Mouse (Mus musculus): ENCODE measurements around the gene Mtch1.
"Not testable (repeated sequence)": the region's sequence is repeated elsewhere in the genome, so short reads cannot be mapped to it uniquely, and the experiment has no call there.

Gene Mtch1

GRCm38 (mm10) chr17:29361982-29362691 lies 14.4 kb upstream of the Mtch1 start:
- DNase-seq (ENCODE audit: low spot score), result no peak

- DNase-seq (ENCODE audit: low spot score), result no peak
These were observed 13.1 kb upstream of the Mtch1 start, which contains the start of gene Fgd2 for GRCm38 (mm10) chr17:29360761-29361221. Gene Fgd2, plus strand, starts transcription at chr17:29360914.

DNA sequence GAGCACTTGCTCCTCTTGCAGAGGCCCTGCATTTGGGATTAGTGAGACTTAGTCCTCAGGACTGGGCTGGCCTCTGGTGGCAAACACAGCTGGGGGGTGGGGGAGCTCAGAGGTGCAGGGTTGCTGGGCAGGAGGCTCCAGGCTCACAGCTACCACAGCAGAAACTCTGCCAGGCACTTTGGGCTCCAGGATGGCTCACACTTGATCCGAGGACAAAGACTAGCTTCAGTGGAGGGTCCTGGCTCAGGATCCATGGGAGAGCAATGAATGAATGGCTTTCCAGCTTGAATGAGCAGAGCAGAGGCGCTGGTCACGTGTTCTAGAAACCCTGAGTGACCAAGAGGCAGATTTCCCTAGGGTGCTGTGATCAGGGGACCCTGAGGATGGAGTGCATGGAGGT lies 11.2 kb upstream of the Mtch1 start:
- no peak for DNase-seq (ENCODE audit: low spot score)

GRCm38 (mm10) chr17:29356882-29357281 lies 9.1 kb upstream of the Mtch1 start:
- no peak for DNase-seq (ENCODE audit: low spot score)

- peak; percentile 72 for DNase-seq (ENCODE audit: low spot score)
These were observed 8.7 kb upstream of the Mtch1 start for GRCm38 (mm10) chr17:29356479-29356856.

GRCm38 (mm10) chr17:29355841-29356478 lies 8.2 kb upstream of the Mtch1 start:
- peak; percentile 71 for DNase-seq (ENCODE audit: low spot score)

- peak; percentile 54 for DNase-seq (ENCODE audit: low spot score)
These were observed 7.7 kb upstream of the Mtch1 start for GRCm38 (mm10) chr17:29355461-29355840.

DNA sequence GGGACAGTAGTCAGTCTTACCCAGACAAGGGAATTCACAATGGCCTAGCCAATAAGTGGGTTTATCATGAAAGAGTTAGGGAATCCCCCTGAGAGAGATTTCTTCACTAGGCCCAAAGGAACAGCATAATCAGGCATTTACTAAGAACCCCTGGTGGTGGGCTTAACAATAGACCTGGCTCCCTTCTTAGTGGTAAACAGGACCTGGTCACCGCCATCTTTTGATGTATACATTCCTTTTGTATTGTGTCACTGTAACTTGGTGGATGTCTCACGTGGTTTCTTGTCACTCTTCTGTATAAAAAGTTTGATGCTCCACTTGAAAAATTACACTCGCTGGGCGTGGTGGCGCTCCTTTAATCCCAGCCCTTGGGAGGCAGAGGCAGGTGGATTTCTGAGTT lies 3.3 kb upstream of the Mtch1 start:
- not testable (repeated sequence) for DNase-seq (ENCODE audit: low spot score)

DNA sequence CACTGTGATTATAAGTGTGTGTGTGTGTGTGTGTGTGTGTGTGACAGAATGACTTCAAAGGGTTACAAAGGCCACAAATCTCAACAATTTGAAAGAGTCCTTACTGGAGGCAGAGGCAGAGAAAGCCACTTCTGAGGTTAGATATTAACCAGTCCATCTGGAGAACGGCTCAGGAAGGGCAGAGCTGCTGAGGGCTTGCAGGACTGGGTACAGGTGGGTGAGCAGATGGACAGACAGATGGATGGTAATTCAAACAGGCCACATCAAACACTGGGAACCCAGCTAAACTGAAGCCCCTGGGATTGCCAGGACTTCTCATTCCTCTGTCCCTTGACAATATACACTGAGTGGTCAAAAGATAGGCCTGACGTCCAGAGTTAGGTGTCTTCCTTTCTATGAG lies 1.3 kb upstream of the Mtch1 start:
- DNase-seq (ENCODE audit: low spot score), result no peak

GRCm38 (mm10) chr17:29347126-29347644 lies 549 bp downstream of the Mtch1 start:
- no peak for DNase-seq (ENCODE audit: low spot score)

GRCm38 (mm10) chr17:29346496-29347125 lies 1.1 kb downstream of the Mtch1 start:
- no peak for DNase-seq (ENCODE audit: low spot score)

- DNase-seq (ENCODE audit: low spot score), result no peak
These were observed 2.5 kb downstream of the Mtch1 start for GRCm38 (mm10) chr17:29345272-29345671.

DNA sequence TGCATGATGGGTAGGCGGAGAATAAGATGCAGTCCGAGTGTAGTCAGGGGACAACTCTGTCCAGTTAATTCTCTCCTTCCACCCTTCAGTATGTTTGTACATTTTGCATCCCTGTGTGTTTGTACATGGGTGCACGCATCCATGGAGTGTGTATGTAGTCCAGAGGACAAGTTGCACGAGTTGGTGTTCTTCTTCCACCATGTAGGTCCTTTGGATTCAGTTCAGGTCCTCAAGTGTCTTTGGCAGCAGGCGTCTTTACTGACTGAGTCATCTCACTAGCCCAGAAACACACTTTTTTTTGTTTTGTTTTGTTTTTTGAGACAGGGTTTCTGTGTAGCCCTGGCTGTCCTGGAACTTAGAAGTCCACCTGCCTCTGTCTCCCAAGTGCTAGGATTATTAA lies 4.5 kb downstream of the Mtch1 start:
- DNase-seq (ENCODE audit: low spot score), result no peak

- DNase-seq (ENCODE audit: low spot score), result peak; percentile 84
These were observed 5.5 kb downstream of the Mtch1 start for GRCm38 (mm10) chr17:29342010-29342910.

GRCm38 (mm10) chr17:29341591-29342003 lies 6.1 kb downstream of the Mtch1 start:
- no peak for DNase-seq (ENCODE audit: low spot score)

DNA sequence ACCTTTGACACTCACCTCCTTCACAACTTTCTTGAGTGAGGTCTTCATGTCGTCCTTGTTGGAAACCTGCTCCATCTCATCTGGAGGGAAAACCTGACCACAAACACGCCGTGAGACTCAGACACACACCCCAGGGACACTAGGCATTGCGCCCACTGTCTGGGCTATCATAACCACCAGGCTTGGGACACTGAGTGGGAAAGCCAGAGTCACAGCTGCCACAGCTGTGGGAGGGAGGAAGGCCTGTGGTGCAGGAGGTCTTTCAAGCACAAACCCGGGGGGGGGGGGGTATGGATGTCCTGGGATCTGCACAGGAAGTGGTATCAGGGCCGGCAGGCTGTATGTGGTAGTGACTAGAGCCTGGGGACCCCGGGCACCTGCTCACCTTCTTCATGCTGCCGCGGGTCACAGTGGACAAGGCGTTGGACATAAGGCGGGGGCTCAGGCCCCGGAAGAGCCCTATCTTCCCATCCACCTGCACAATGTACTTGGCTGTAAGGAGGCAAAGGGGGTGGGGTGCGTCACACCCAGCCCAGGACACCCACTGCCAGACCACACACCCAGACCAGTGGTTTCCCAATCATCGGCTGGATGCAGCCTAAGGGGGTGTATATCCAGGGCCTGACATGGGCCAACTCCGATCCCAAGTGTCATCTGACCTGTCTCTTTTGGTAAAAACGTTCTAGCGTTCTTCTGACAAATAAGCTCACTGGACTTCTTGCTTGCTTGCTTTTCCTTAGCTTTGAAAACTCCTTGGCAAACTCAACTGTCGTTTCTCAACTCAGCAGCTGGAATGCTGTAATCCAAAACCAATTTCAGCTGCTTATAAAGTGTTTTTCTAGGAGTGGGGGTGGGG lies 7.1 kb downstream of the Mtch1 start:
- no peak for DNase-seq (ENCODE audit: low spot score)

DNA sequence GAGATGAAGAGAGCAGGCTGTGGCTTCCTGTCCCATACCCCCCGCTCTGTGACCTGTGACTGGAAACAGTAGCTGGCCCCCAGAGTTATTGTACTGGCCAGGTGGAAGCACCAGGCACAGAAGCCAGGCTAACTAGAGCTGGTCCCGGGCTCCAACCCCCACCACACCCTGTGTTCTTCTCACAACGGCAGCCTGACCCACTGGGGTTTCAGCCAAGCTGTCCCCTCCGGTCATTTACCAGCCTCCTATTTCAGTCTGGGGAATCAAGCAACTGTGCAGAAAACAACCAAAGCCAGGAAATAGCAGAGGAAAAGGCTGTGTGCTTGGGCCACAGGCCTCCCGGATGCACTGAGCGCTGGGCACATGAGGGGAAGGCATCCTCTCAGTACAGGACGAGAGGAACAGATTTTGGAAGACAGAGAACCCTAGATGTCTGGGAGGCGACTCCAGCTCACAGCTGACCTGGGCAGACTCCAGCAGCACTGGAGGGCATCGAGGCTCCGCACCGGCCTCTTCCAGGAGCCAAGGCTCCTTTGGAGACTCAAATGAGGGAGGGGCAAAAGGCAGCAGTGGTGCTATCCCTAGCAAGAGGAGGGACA lies 8.5 kb downstream of the Mtch1 start:
- DNase-seq (ENCODE audit: low spot score), result no peak

DNA sequence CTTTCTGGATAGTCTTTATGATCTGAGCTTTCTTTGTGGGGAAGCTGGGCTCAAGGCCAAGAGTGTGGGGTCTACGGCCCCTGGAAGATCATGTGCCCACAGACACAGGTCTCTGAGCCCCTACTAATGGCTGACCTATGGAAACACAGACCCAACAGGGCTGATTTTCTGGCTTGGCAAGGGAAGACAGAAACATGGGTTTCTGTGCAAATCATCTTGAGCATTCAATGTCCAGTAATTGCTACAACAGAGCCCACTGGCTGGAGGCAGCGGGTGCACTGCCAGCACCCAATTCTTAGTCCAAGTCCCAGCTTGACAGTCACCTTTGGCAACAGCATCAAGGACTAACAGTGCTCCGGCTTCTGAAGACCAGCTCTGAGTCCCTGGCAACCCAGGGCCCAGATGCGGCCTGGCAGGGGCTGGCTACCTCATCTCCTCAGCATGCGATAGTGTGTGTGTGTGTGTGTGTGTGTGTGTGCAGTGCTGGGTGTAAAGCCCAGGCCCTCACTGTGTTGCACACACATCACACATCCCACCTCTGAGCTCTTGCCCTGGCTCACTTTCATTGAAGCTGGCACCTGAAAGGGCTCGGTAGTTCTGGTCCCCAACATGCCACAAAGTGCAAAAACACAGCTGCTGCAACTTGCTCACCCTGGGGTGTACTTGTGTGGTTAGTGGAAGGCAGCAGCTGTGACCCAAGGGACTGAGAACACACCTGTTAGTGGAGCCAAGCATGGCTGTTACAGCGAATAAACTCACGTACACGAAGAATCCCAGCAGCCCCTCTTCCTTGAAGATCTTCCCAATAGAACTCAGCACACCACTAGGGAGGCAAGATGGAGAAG lies 9.5 kb downstream of the Mtch1 start:
- DNase-seq (ENCODE audit: low spot score), result no peak

GRCm38 (mm10) chr17:29336266-29336990 lies 11.3 kb downstream of the Mtch1 start:
- DNase-seq (ENCODE audit: low spot score), result no peak

Measured in testis, postnatal 14 days (tissue).